Mouse (Mus musculus) myocyte (in vitro differentiated cells): ENCODE data around the gene Gm20422.

ENCODE experiments used
- CEBPB ChIP-seq: IDR thresholded peaks from 2 replicates; pipeline ENCODE4 v1.6.1; 2011; ENCODE audit warnings: mild to moderate bottlenecking, moderate library complexity; ENCODE audit not compliant: poor library complexity, insufficient read depth, severe bottlenecking
- E2F4 ChIP-seq: IDR thresholded peaks from one replicate; pipeline ENCODE4 v1.6.1; 2011; ENCODE audit warnings: mild to moderate bottlenecking, control low read depth, moderate library complexity; ENCODE audit not compliant: insufficient read depth
- MAX ChIP-seq: IDR thresholded peaks from one replicate; pipeline ENCODE4 v1.6.1; 2011; ENCODE audit warnings: low read depth, mild to moderate bottlenecking, control low read depth
- POLR2A ChIP-seq: IDR thresholded peaks from one replicate; pipeline ENCODE4 v1.6.1; 2011; ENCODE audit warnings: low read depth, mild to moderate bottlenecking, control low read depth, moderate library complexity; ENCODE audit not compliant: insufficient read length
- SRF ChIP-seq: IDR thresholded peaks from one replicate; pipeline ENCODE4 v1.6.1; 2011; ENCODE audit warnings: low read depth; ENCODE audit not compliant: control insufficient read depth, insufficient read length
- TCF12 ChIP-seq: IDR thresholded peaks from one replicate; pipeline ENCODE4 v1.6.1; 2011; ENCODE audit warnings: mild to moderate bottlenecking, control low read depth; ENCODE audit not compliant: poor library complexity, insufficient read depth, severe bottlenecking
- USF1 ChIP-seq: IDR thresholded peaks from one replicate; pipeline ENCODE4 v1.6.1; 2011; ENCODE audit warnings: low read depth, mild to moderate bottlenecking, control low read depth, moderate library complexity

DNA sequence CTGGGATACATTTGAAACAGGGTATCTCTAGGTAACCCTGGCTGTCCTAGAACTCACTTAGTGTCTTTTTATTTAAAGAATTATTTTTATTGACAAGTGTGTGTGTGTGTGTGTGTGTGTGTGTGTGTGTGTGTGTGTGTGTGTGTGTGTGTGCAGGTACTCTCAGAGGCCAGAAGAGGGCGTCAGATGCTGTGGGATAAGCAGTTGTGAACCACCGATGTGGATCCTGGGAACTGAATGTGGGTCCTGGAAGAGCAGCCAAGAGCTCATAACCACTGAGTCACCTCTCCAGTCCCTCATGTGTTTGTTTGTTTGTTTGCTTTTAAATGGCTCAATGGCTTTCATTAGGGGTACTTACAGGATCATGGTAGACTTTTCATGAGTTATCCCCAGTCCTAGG lies 40.2 kb upstream of the Gm20422 start:
- TF ChIP-seq TCF12, result no peak
- TF ChIP-seq POLR2A, result no peak
- no peak for TF ChIP-seq SRF
- no peak for TF ChIP-seq CEBPB
- no peak for TF ChIP-seq E2F4
- no peak for TF ChIP-seq MAX
- no peak for TF ChIP-seq USF1
